Mouse (Mus musculus): ENCODE measurements around the gene Thap3.

DNA sequence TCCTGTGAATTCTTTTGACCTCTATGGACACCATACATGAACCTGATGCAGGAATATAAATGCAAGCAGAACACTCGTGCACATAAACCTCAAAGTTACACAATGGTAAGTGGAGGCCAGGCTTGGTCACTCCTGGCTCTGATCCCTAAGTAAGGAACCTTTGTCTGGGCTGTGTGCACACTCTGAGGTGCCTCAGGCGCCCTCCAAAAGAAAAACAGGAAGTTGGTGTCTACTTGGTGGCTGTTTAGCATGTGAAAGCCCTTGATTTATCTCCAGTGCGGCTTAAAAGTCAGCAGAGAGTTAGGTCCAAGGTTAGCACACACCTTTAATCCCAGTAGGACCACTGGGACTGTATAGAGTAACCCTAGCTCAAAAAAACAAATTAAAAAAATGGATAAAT lies 10.7 kb upstream of the Thap3 start:
- TF ChIP-seq CTCF (IDR thresholded peaks at IDR 0.05; ENCODE audit: low read depth): no peak
- TF ChIP-seq EP300 (IDR thresholded peaks at IDR 0.05; ENCODE audit: low read depth): no peak

Data from liver, postnatal 0 days (tissue).